ENCODE assay signal across 28 mouse cellular contexts in the genomic region with DNA sequence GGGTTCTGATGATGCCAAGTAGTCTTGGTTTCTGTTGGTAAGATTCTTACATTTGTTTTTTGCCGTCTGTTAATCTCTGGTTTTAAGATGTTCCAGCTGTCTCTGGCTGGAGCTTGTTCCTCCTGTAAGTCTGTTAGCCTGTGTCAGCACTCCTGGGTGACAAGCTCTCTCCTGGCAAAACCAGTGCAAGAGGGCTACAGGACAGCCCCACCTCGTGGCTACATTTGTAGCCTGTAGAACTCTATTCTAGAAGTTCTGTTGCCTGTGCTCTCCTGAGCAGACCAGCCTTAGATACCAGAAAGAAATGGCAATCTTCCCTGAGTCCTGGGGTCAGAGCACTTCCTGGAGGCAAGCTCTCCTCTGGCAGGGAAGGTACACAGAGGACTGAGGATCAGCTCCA. TPM values are rescaled to one million over a fixed set of nuclear protein-coding genes. Genes with fewer than 3 reads are reported as not detected.
A peak's percentile ranks its signal among the peaks of the same experiment; 100 is the strongest.
DNase-seq lines count a peak whose midpoint lies in the region; ATAC-seq and TF ChIP-seq lines count a peak whose summit lies in the region.
"Had no signal": no experiment of that assay in that cellular context is flagged by ENCODE, and none has a peak within 500 bp of the region (broad histone marks: within the 10 kb centered on the region; RNA-seq: fewer than 3 reads in every experiment).

No protein-coding gene starts in this region.

- no peak overlapping the region for H3K27ac ChIP-seq in ES-Bruce4 (ENCODE audit: insufficient read depth, low read length)
- H3K27ac ChIP-seq: embryonic facial prominence, embryonic 12.5 days; forebrain, embryonic 10.5 days; gastrocnemius, adult 2 months; heart, embryonic 13.5 days; hindbrain, embryonic 10.5 days; hindbrain, embryonic 15.5 days; kidney, embryonic 15.5 days; limb, embryonic 13.5 days; midbrain, embryonic 12.5 days had no signal

- H3K36me3 ChIP-seq in ES-Bruce4 (ENCODE audit: control insufficient read depth, insufficient read depth, low read length, poor library complexity, severe bottlenecking): no peaks in the 10 kb centered on the region
- H3K36me3 ChIP-seq: embryonic facial prominence, embryonic 12.5 days; forebrain, embryonic 10.5 days; G1E; heart, embryonic 13.5 days; hindbrain, embryonic 10.5 days; hindbrain, embryonic 15.5 days; kidney, embryonic 15.5 days; limb, embryonic 13.5 days; midbrain, embryonic 12.5 days had no signal

- no peak for ATAC-seq in erythroid progenitor cell, adult 5-6 weeks (replicated peaks; ENCODE audit: low FRiP score, poor library complexity, severe bottlenecking)
- ATAC-seq: forebrain, embryonic 16.5 days; inflammation-experienced regulatory T-cells, adult 6 months; Patski had no signal

- H3K9ac ChIP-seq in ES-Bruce4 (ENCODE audit: low read depth, poor library complexity, severe bottlenecking): no peak overlapping the region
- H3K9ac ChIP-seq: embryonic facial prominence, embryonic 12.5 days; heart, embryonic 13.5 days; hindbrain, embryonic 15.5 days; kidney, embryonic 15.5 days; limb, embryonic 13.5 days; midbrain, embryonic 12.5 days had no signal

- peak; percentile 8 for DNase-seq in cerebellum, adult 9-11 months
- no peak for DNase-seq in cerebellum, postnatal 10 days
- DNase-seq in 416B (ENCODE audit: low read depth): peak; percentile 58
- DNase-seq in naive thymus-derived CD4-positive, alpha-beta T cell, adult 2 months (ENCODE audit: low read depth): peak; percentile 9
- DNase-seq in adrenal gland, postnatal 14 days: no peak
- DNase-seq: adrenal gland, adult 2 months; cerebellum, postnatal 14 days; gastrocnemius, adult 2 months; heart, postnatal 10 days; kidney, adult 11 months; kidney, postnatal 36 days; lung, postnatal 4 days; thymus, postnatal 4 days had no signal

- no peaks in the 10 kb centered on the region for H3K9me3 ChIP-seq in ES-Bruce4 (replicated peaks; ENCODE audit: control insufficient read depth, insufficient read depth, low read length, poor library complexity, severe bottlenecking)
- H3K9me3 ChIP-seq: G1E; hindbrain, embryonic 15.5 days; kidney, embryonic 15.5 days; megakaryocyte, embryonic 14.5 days had no signal

- TF ChIP-seq POLR2A in ES-Bruce4 (IDR thresholded peaks at IDR 0.05; ENCODE audit: insufficient read depth, low read length): no peak

- H3K4me1 ChIP-seq in ES-Bruce4 (ENCODE audit: control insufficient read depth, insufficient read depth, low read length): no peaks in the 10 kb centered on the region
- H3K4me1 ChIP-seq: embryonic facial prominence, embryonic 12.5 days; forebrain, embryonic 10.5 days; heart, embryonic 13.5 days; hindbrain, embryonic 10.5 days; hindbrain, embryonic 15.5 days; kidney, embryonic 15.5 days; limb, embryonic 13.5 days; megakaryocyte, embryonic 14.5 days; midbrain, embryonic 12.5 days had no signal

- peak; percentile 5 for TF ChIP-seq CTCF in ES-Bruce4 (IDR thresholded peaks at IDR 0.05; ENCODE audit: low read depth, low read length)

- H3K4me3 ChIP-seq in ES-Bruce4 (ENCODE audit: low read depth, low read length): no peak overlapping the region
- H3K4me3 ChIP-seq: embryonic facial prominence, embryonic 12.5 days; forebrain, embryonic 10.5 days; gastrocnemius, adult 2 months; heart, embryonic 13.5 days; hindbrain, embryonic 10.5 days; hindbrain, embryonic 15.5 days; kidney, embryonic 15.5 days; limb, embryonic 13.5 days; megakaryocyte, embryonic 14.5 days; midbrain, embryonic 12.5 days had no signal

- no peak for TF ChIP-seq EP300 in ES-Bruce4 (IDR thresholded peaks at IDR 0.05; ENCODE audit: insufficient read depth, low read depth, low read length)

- H3K27me3 ChIP-seq in ES-Bruce4 (ENCODE audit: control insufficient read depth, insufficient read depth, low read length, poor library complexity, severe bottlenecking): no peaks in the 10 kb centered on the region
- H3K27me3 ChIP-seq: embryonic facial prominence, embryonic 12.5 days; heart, embryonic 13.5 days; hindbrain, embryonic 15.5 days; kidney, embryonic 15.5 days; limb, embryonic 13.5 days; megakaryocyte, embryonic 14.5 days; midbrain, embryonic 12.5 days; Patski had no signal

RNA-seq across cellular contexts. Expression of a gene that starts 4.0 kb away (rescaled TPM):
- polyA plus RNA-seq in ES-Bruce4 (2011; ENCODE audit: insufficient read depth, insufficient read length, low read depth, missing spikeins): 9.4 and 15.6 TPM in 2 replicates
- 22.9 and 27.6 TPM in 2 replicates for total RNA-seq in adrenal gland, postnatal 14 days (2021)
- total RNA-seq in erythroid progenitor cell, adult 5-6 weeks (2015; ENCODE audit: low replicate concordance): 9.2 TPM in 1 of 2 replicates, not detected in the other
- total RNA-seq in erythroid progenitor cell, adult 5-6 weeks (2017; ENCODE audit: low replicate concordance): 3.0 and 3.6 TPM in 2 replicates

Comparison
In these comparisons a context has a peak if more than half of its experiments do, and no peak if none do; other contexts are left out.
1. DNase-seq: peak in cerebellum, adult 9-11 months (single experiment), 416B (single experiment) and naive thymus-derived CD4-positive, alpha-beta T cell, adult 2 months (single experiment); none in cerebellum, postnatal 10 days (0 of 2) and adrenal gland, postnatal 14 days (single experiment).